Mouse (Mus musculus) midbrain, embryonic 16.5 days (tissue): Measurements from ENCODE around the gene Ripor2. TPM values are rescaled to one million over a fixed set of nuclear protein-coding genes. Genes with fewer than 3 reads are reported as not detected.

Experiments used
- ATAC-seq: fragments of 200-750 bp; cut with Nextera tagmentation; 2 replicates; pipeline ENCODE4 v1.8.0; 2017; ENCODE audit warnings: moderate TSS enrichment
- H3K27ac ChIP-seq: fragments of 300-500 bp; sonication (generic); 2 replicates; pipeline ENCODE4 v1.5.1; 2014; ENCODE audit warnings: mild to moderate bottlenecking, low read length, mixed read lengths
- H3K27me3 ChIP-seq: fragments of 300-500 bp; sonication (generic); 2 replicates; pipeline ENCODE4 v1.6.1; 2014; ENCODE audit warnings: low read depth, low read length, mixed read lengths; ENCODE audit not compliant: control insufficient read depth, insufficient read depth
- H3K36me3 ChIP-seq: fragments of 300-500 bp; sonication (generic); 2 replicates; pipeline ENCODE4 v1.6.1; 2014; ENCODE audit warnings: mild to moderate bottlenecking, low read length, moderate library complexity, mixed read lengths; ENCODE audit not compliant: control insufficient read depth, insufficient read depth
- H3K4me1 ChIP-seq: fragments of 300-500 bp; sonication (generic); 2 replicates; pipeline ENCODE4 v1.6.1; 2014; ENCODE audit warnings: mild to moderate bottlenecking, low read length, mixed read lengths; ENCODE audit not compliant: control insufficient read depth, insufficient read depth
- H3K4me2 ChIP-seq: fragments of 300-500 bp; sonication (generic); 2 replicates; pipeline ENCODE4 v1.6.1; 2014; ENCODE audit warnings: mild to moderate bottlenecking, low read length, mixed read lengths
- H3K4me3 ChIP-seq: fragments of 300-500 bp; sonication (generic); 2 replicates; pipeline ENCODE4 v1.5.1; 2014; ENCODE audit warnings: low read depth, mild to moderate bottlenecking, low read length, moderate library complexity, mixed read lengths
- H3K9ac ChIP-seq: fragments of 300-500 bp; sonication (generic); 2 replicates; pipeline ENCODE4 v1.6.1; 2014; ENCODE audit warnings: low read depth, low read length, mixed read lengths
- H3K9me3 ChIP-seq: fragments of 300-500 bp; sonication (generic); replicated peaks from 2 replicates; pipeline ENCODE4 v1.6.1; 2014; ENCODE audit warnings: mild to moderate bottlenecking, low read length, mixed read lengths; ENCODE audit not compliant: control insufficient read depth, poor library complexity, severe bottlenecking
- WGBS: fragments of 180-500 bp; shearing (Covaris S2); extraction: QIAGEN DNeasy Blood & Tissue Kit; methylation state at CpG from one replicate; pipeline ENCODE4 v1.1.7; 2014; 5-methylcytosine and 5-hydroxymethylcytosine counted together
- polyA plus RNA-seq: library from polyadenylated mRNA; unstranded; fragments of >200 nt; fragmentation: Nextera tagmentation; extraction: Ambion mirVana; gene quantifications from 2 replicates; pipeline ENCODE4 v1.2.1, GENCODE M21; 2015

Ripor2 gene
- polyA plus RNA-seq, 1 experiment from 2014 or later: 33.8 TPM

DNA sequence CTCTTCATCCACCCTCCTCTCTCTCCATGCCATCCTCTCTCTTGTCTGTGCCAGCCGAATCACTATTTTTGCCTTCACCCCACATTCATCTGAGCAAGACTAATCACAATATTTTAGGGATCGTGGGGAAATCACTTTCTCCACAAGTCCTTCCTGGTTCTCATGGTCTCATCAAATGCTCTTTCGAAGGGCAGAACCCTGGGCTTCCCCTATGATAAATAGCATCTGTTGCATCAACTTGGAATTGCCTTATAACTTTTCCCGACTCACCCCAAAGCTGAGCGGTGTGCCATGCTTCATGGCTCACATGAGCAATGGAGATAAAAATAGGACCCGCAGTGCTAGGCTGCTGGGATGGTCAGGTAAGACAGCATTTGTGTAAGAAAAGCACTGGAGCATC is 9.7 kb downstream of the Ripor2 start:
- H3K9me3 ChIP-seq: no peaks in the 10 kb centered on the region
- 94% methylated on average over 6 of the region's 6 CpGs for WGBS

DNA sequence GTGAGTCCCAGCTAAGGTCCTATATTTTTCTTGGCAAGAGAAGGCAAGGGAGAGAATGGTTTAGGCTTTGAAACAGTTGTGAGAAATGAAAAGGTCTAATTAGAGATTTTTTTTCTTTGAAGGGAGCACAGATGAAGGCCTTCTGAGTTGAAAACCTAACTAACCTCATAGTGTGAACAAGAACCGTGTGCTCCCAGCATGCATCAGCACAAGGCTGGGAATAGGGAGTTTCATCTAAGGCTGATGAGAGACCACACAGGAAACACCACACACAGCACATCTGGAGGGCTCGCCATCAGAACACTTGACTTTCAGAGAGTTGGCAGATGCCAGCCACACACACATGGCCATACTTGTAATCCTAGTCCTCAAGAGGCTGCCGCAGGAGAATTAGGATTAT is 12.3 kb downstream of the Ripor2 start:
- ATAC-seq: peak; percentile 51; the same call in 1 of the 2 replicates
- no peaks in the 10 kb centered on the region for H3K27me3 ChIP-seq
- no peak overlapping the region for H3K4me2 ChIP-seq
- H3K36me3 ChIP-seq: no peaks in the 10 kb centered on the region
- H3K4me3 ChIP-seq: no peak overlapping the region
- H3K27ac ChIP-seq: no peak overlapping the region
- H3K9ac ChIP-seq: no peak overlapping the region
- no peaks in the 10 kb centered on the region for H3K9me3 ChIP-seq
- no peaks in the 10 kb centered on the region for H3K4me1 ChIP-seq
- WGBS: 60% methylated on average over 3 of the region's 3 CpGs

More for the DNA sequence above, 9.7 kb downstream of the Ripor2 start:
- Histone ChIP-seq H3K4me1 (no peaks in the 10 kb centered on the region), H3K4me2 (no peak overlapping the region), H3K9ac (no peak overlapping the region), H3K4me3 (no peak overlapping the region), H3K27me3 (no peaks in the 10 kb centered on the region), H3K27ac (no peak overlapping the region), H3K36me3 (no peaks in the 10 kb centered on the region)
- no peak for ATAC-seq

DNA sequence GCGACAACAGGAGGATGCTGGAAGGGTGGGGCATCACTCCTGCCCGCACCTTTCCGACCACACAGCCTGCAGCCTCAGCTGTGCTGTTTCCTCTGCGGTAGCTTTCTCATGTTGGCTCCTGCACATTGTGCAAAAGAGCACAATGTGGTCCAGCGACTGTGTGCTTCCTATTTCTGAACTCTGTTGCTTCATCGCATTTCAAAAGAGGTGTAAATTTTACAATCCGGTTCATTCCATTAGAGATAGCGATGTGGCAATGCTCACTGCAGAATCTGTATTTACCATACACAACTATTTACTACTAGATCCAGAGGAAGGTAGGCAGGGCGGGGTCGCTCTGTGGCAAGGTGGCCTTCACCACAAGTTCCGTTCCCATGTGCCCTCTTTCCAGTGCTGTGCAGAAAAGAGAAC is 17.6 kb downstream of the Ripor2 start:
- ATAC-seq: no peak
- H3K27ac ChIP-seq: no peak overlapping the region
- H3K36me3 ChIP-seq: no peaks in the 10 kb centered on the region
- no peaks in the 10 kb centered on the region for H3K27me3 ChIP-seq
- H3K4me2 ChIP-seq: no peak overlapping the region
- H3K9me3 ChIP-seq: no peaks in the 10 kb centered on the region
- no peaks in the 10 kb centered on the region for H3K4me1 ChIP-seq
- no peak overlapping the region for H3K9ac ChIP-seq
- H3K4me3 ChIP-seq: no peak overlapping the region
- 90% methylated on average over 11 of the region's 11 CpGs for WGBS

DNA sequence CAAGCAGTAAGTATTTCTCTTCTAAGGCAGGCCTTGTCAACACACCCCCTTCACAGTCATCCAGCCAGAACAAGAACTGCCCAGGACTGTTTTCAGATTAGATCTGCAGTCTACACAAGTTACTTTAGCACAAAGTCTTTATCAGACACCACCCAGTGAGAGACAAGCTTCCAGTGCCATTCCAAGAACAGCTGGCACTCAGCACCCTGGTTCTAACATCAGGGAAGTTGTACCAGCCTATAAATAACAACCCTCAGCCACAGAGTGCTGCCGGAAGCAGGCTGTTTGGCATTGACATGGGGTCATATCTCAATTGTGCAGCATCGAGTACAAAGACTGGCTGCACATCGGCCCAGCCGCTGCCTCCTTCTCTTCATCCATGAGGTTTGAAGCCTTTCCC is 21.0 kb downstream of the Ripor2 start:
- ATAC-seq: no peak
- Histone ChIP-seq H3K4me3 (no peak overlapping the region), H3K27ac (no peak overlapping the region), H3K36me3 (no peaks in the 10 kb centered on the region), H3K4me2 (0 out of 2 replicates have a peak overlapping the region, but pooled peaks have one; percentile 7), H3K4me1 (peaks cover 7% of the 10 kb centered on the region), H3K9ac (no peak overlapping the region), H3K27me3 (no peaks in the 10 kb centered on the region), H3K9me3 (no peaks in the 10 kb centered on the region)
- WGBS: 12% methylated on average over 4 of the region's 4 CpGs

DNA sequence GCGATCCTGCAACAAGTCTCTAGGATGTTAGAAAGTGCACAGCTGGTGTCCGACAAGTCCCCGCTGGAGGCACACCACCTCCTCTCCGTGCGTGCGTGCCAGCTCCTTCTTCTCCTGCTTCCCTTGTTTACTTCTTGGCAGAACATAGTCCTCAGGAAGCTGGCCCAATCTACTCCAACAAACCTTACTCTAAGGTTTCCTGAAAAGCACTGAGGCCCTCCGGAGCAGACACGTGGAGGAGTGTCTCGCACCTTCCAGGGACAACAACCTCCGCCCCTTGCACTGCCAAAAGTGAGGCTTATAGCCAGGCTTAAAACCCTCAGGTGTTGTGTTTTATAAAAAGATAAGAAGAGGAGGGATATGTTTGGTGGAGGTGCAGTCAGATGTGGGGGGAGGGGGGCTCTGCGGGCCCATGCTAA is 21.6 kb downstream of the Ripor2 start:
- 17% methylated on average over 11 of the region's 11 CpGs for WGBS
- H3K4me3 ChIP-seq: no peak overlapping the region
- peaks cover 7% of the 10 kb centered on the region for H3K4me1 ChIP-seq
- H3K27ac ChIP-seq: no peak overlapping the region
- H3K9ac ChIP-seq: no peak overlapping the region
- no peaks in the 10 kb centered on the region for H3K27me3 ChIP-seq
- no peaks in the 10 kb centered on the region for H3K9me3 ChIP-seq
- H3K4me2 ChIP-seq: no peak overlapping the region
- 0 out of 2 replicates have a peak, but pooled peaks have one; percentile 7 for ATAC-seq
- no peaks in the 10 kb centered on the region for H3K36me3 ChIP-seq

DNA sequence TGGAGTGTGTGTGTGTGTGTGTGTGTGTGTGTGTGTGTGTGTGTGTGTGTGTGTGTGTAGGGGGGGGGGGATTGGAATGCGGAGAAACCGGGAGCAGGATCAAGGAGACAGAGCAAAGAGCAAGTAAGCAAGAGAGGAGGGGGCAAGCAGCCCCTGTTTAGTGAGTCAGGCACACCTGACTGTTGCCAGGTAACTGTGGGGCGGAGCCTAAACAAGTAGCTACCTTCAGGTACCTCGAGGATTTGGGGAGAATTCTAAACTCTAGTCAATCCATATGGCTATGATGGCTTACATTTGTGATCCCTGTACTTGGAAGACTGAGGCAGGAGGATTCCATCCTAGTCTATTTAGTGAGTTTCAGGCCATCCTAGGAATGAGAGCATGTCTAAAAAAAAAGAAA is 22.1 kb downstream of the Ripor2 start:
- Histone ChIP-seq H3K36me3 (no peaks in the 10 kb centered on the region), H3K9me3 (no peaks in the 10 kb centered on the region), H3K9ac (no peak overlapping the region), H3K27ac (no peak overlapping the region), H3K4me3 (no peak overlapping the region), H3K27me3 (no peaks in the 10 kb centered on the region), H3K4me2 (no peak overlapping the region), H3K4me1 (peaks cover 7% of the 10 kb centered on the region)
- WGBS: 26% methylated on average over 4 of the region's 4 CpGs
- ATAC-seq: peak; percentile 6; the same call in 1 of the 2 replicates

DNA sequence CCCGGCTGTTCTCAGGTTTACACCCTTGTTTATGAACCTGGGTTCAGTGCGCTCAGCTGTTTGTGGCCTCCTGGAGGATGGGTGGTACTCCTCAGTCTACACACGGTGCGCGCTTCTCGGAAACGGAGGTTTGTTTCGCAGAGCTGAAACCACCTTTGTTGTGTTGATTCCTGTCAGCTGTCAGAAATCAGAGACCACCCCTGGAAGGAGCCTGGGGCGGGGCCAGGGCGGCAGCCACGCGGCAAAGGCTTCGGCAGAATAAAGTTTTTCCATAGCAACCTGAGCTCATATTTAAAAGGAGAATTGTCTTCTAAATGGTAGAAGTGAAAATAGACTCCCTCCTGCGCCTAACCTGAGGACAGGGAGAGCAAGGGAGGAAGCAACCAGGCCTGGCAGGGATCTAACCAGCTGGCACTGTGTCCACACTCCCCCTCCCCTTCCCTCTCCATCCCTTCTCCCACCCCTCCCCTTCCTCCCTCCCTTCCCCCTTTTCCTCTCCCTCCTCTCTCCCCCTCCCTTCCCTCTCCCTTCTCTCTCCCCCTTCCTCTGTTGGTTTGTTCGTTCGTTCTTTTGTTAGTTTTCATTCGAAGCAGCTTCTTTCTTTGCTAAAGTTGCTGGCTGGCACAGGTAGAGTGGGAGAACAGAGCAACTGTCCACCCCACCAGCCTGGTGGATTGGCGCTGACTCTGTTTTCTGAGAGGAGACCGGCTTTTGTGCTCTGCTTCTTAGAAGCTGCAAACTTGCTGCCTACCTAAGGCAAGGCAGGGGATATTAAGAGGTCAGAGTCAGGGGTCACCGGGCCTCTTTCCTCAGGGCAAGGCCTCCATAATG is 23.0 kb downstream of the Ripor2 start:
- Histone ChIP-seq H3K36me3 (no peaks in the 10 kb centered on the region), H3K27ac (peak overlapping the region; percentile 41; the same call in 1 of the 2 replicates), H3K9me3 (no peaks in the 10 kb centered on the region), H3K9ac (peak overlapping the region; percentile 31; the same call in 1 of the 2 replicates), H3K27me3 (no peaks in the 10 kb centered on the region), H3K4me2 (peak overlapping the region; percentile 43), H3K4me1 (peaks cover 7% of the 10 kb centered on the region), H3K4me3 (peak overlapping the region; percentile 23)
- 2% methylated on average over 20 of the region's 20 CpGs for WGBS
- ATAC-seq: peak; percentile 74

DNA sequence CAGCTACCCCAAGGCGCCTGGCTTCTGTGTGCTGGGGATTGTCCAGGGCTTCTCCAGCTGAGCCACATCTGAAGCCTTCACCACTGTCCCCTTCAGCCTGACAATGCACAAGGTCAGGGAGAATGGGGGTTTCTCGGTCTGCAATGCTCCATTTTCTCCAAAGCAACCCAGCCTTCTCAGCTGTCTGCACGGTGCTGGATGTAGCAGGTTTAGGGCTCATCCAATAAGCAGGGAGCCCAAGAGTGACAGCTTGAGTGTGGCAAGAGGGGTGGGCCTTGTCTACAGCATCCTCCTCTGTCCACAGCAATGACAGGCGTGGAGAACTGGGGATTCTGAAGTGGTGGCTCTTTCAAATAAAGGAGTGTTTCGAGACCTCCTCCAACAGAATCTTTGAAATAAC is 23.8 kb downstream of the Ripor2 start:
- Histone ChIP-seq H3K4me3 (no peak overlapping the region), H3K27ac (peak overlapping the region; percentile 41; the same call in 1 of the 2 replicates), H3K4me1 (peaks cover 7% of the 10 kb centered on the region), H3K27me3 (no peaks in the 10 kb centered on the region), H3K9me3 (no peaks in the 10 kb centered on the region), H3K9ac (no peak overlapping the region), H3K4me2 (no peak overlapping the region), H3K36me3 (no peaks in the 10 kb centered on the region)
- ATAC-seq: 0 out of 2 replicates have a peak, but pooled peaks have one; percentile 37
- 36% methylated on average over 5 of the region's 5 CpGs for WGBS

DNA sequence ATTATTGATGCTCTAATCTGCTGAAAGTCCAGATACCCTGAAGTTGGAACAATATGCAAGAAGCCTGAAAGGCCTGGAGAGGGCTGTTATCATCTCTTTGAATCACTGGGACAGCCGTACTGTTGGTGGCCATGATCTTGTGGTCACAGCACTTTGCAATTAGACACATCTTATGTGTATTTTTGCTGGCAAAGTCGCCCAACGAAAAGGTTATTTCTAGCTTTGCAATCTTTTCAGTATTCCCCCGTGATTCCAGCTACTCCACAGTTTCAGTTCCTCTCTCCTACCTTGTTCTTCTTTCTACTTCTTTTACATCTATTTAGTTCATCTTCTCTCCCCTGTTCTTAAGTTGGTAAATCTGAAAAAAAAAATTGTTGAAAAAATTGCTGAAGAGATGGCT is 26.0 kb downstream of the Ripor2 start:
- no peak overlapping the region for H3K4me2 ChIP-seq
- H3K9me3 ChIP-seq: no peaks in the 10 kb centered on the region
- no peaks in the 10 kb centered on the region for H3K36me3 ChIP-seq
- WGBS: 88% methylated on average over 4 of the region's 4 CpGs
- H3K27ac ChIP-seq: no peak overlapping the region
- H3K4me3 ChIP-seq: no peak overlapping the region
- no peaks in the 10 kb centered on the region for H3K27me3 ChIP-seq
- peaks cover 7% of the 10 kb centered on the region for H3K4me1 ChIP-seq
- H3K9ac ChIP-seq: no peak overlapping the region
- ATAC-seq: no peak
